Mouse (Mus musculus): ENCODE results near the gene Klc1. TPM values are rescaled to one million over a fixed set of nuclear protein-coding genes. Genes with fewer than 3 reads are reported as not detected.

Klc1 gene
- polyA plus RNA-seq, 1 experiment from 2014 or later, result 98.0 TPM

DNA sequence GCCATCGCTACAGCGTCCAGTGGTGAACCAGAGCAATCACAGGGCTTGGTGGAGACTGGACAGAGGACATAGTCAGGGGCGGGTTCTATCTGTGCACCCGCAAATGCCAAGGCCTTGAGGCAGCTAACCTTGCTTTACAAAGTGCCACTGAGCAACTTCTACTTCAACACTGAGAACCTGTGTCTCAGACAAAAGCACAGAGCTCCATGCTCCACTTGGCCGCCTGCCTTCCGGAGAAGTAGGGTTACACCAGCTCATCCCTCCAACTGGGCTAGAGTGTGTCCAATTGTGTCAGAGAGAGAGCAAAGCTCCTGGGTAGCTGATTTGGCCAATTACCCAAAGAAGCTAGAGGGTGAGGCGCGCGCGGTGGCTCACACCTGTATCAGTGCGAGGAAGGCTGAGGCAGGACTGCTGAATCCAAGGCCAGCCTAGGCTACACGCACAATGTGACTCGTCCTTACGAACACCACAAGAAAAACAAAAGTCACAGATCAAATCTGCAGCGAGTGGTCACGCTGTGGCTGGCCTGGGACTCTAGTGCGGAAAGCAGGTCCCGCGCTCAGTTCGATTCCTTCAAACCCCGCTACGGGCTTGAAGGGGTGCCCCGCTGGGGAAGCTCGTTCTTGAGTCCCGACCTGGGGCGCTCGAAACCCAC is 54.6 kb downstream of the Klc1 start:
- DNase-seq (ENCODE audit: low spot score), result peak; percentile 40
- H3K4me1 ChIP-seq, result peaks cover 53% of the 10 kb centered on the region
- 5% methylated on average over 27 of the region's 27 CpGs for WGBS

DNA sequence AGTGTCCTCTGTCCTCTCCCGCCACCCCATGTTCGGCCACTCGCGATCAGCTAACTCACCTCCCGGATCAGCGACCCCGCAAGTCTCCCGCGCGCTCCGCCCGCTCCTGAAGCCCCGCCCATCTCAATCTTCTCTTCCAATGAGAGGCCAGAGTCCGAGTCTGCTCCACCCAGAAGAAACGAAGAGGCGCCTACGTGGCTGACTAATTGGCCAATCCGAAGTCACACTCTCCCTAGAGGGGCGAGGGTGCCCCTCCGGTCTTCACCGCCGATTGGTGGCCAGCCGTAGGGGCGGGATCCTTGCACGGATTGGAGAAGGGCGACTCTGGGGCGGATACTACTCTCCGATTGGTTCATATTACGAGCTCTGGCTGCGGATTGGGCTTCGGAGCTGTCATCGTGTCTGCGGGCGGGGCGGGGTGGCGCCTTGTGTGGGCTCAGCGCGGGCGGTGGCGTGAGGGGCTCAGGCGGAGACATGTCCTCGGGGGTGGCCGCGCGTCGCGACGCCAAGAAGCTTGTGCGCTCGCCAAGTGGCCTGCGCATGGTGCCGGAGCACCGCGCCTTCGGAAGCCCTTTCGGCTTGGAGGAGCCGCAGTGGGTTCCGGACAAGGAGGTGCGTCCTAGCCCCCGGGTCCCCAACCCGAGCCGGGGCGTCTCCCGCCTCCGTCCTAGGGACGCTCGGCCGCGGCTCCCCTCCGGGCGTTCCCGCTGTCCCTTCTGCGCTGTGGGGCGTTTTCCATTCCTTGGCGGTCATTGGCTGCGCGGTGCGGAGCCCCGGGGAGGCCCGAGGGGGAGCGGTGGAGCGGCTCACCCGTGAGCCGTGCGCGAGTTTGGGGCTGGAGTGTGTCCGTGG is 55.3 kb downstream of the Klc1 start, which contains the start of the genes Xrcc3 and Zfyve21:
Xrcc3 (minus strand) TSS at position 108 of the 852 bp plus-strand sequence.
Zfyve21 (plus strand) TSS at position 405 of the 852 bp plus-strand sequence.
- under 1% methylated on average over 87 of the region's 87 CpGs for WGBS
- Histone ChIP-seq H3K9me3 (replicated peaks) (no peaks in the 10 kb centered on the region), H3K4me1 (peaks cover 57% of the 10 kb centered on the region)

More for the DNA sequence above, 54.6 kb downstream of the Klc1 start:
- Histone ChIP-seq H3K4me3 (peak overlapping the region; percentile 69), H3K27me3 (ENCODE audit: low read depth, poor library complexity, severe bottlenecking) (no peaks in the 10 kb centered on the region), H3K9me3 (replicated peaks) (no peaks in the 10 kb centered on the region), H3K27ac (peak overlapping the region; percentile 90), H3K36me3 (peaks cover 49% of the 10 kb centered on the region)

DNA sequence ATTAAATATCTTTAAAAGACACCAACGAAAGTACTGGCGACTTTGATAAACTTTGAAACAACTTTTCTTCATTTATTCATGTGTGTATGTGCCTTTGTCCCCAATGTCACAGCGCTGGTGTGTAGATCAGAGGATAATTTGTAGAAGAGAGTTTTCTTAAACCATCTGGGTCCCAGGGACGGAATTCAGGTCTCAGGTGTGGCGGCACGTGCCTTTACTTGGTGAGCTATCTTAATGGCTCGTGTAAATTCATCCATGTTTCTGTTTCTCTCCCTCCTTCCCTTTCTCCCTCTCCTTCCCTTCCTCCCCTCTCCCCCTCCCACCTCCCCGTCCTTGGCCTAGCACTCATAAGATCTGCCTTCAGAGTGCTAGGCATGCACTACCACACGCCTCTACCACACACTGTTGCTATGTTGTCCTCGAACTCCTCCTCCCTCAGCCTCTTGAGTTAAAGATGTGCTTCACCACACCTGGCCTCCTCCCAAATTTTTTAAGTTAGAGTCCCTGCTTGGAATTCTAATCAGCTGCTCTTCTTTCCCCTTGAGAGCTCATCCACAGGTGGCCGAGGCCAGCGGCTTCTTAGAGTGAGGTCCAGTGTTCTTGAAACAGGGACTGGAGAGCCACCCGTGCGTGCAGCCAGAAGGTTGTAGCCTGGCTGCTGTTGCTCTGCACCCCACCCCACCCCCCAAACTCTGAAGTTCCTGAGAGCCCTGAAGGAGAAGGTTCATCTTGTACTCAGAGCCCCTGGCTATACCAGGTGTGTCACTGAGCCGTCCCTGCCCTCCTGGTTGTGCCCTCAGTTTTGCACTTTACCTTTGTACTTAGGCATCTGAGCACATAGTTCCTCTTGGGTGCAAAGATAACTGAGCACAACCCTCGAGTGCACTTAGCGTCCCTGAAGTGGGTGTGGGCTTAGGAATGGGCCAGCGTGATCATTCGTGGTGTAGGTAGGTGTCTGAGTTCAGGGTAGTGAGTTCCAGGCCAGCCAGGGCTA is 56.4 kb downstream of the Klc1 start:
- H3K4me3 ChIP-seq, result peak overlapping the region; percentile 69
- no peaks in the 10 kb centered on the region for H3K27me3 ChIP-seq (ENCODE audit: low read depth, poor library complexity, severe bottlenecking)
- no peaks in the 10 kb centered on the region for H3K9me3 ChIP-seq (replicated peaks)
- peak; percentile 42 for DNase-seq (ENCODE audit: low spot score)
- 38% methylated on average over 19 of the region's 19 CpGs for WGBS
- peaks cover 52% of the 10 kb centered on the region for H3K4me1 ChIP-seq
- peak overlapping the region; percentile 90 for H3K27ac ChIP-seq
- peaks cover 39% of the 10 kb centered on the region for H3K36me3 ChIP-seq

More for the DNA sequence above, 55.3 kb downstream of the Klc1 start, which contains the start of the genes Xrcc3 and Zfyve21:
- no peaks in the 10 kb centered on the region for H3K27me3 ChIP-seq (ENCODE audit: low read depth, poor library complexity, severe bottlenecking)
- H3K36me3 ChIP-seq, result peaks cover 45% of the 10 kb centered on the region
- DNase-seq (ENCODE audit: low spot score), result peak; percentile 97
- peak within 1 kb of the TSS; percentile 69 for H3K4me3 ChIP-seq
- peak within 1 kb of the TSS; percentile 90 for H3K27ac ChIP-seq

DNA sequence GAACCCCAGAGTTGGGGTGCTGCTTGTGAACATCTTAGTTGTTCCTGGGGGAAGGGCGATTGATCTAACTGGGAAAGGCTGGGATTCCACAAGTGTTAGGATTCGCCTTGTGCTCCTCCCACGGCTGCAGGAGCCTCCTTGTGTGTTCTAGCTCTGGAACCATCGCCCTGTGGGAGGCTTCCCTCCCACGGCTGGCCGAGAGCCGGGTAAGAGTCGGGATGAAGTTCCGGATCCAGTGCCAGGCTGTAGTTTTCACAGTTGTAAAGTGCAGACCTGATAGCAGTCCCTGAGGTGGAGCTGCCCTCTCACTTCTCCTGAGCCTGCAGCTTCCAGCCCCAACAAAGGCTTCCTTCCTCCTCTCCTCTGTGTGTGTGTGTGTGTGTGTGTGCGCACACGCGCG is 57.9 kb downstream of the Klc1 start:
- WGBS, result 74% methylated on average over 13 of the region's 13 CpGs
- H3K36me3 ChIP-seq, result peaks cover 30% of the 10 kb centered on the region
- H3K9me3 ChIP-seq (replicated peaks), result no peaks in the 10 kb centered on the region
- no peak for DNase-seq (ENCODE audit: low spot score)
- H3K27ac ChIP-seq, result peak overlapping the region; percentile 23; the same call in 1 of the 2 replicates
- no peak overlapping the region for H3K4me3 ChIP-seq
- H3K4me1 ChIP-seq, result peaks cover 51% of the 10 kb centered on the region
- H3K27me3 ChIP-seq (ENCODE audit: low read depth, poor library complexity, severe bottlenecking), result no peaks in the 10 kb centered on the region

DNA sequence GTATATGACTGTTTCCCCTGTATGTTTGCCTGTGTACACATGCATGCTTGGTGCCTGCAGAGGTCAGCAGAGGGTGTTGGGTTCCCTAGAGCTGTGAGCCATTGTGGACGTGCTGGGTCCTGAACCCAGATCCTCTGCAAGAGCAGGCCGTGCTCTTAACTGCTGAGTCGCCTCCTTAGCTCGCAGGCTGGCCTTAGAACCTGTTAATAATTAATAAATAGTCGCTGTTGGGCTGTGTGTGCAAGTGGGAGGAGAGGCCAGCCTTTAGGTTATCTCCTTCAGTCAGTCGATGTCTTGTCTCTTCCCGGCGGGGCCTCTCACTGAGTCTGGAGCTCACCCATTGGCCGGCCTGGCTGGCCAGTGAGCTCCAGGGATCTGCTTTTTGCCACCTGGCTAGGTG is 58.3 kb downstream of the Klc1 start:
- Histone ChIP-seq H3K27ac (no peak overlapping the region), H3K27me3 (ENCODE audit: low read depth, poor library complexity, severe bottlenecking) (no peaks in the 10 kb centered on the region), H3K9me3 (replicated peaks) (no peaks in the 10 kb centered on the region), H3K4me1 (peaks cover 50% of the 10 kb centered on the region), H3K36me3 (peaks cover 29% of the 10 kb centered on the region), H3K4me3 (no peak overlapping the region)
- 84% methylated on average over 9 of the region's 9 CpGs for WGBS
- DNase-seq (ENCODE audit: low spot score), result no peak

DNA sequence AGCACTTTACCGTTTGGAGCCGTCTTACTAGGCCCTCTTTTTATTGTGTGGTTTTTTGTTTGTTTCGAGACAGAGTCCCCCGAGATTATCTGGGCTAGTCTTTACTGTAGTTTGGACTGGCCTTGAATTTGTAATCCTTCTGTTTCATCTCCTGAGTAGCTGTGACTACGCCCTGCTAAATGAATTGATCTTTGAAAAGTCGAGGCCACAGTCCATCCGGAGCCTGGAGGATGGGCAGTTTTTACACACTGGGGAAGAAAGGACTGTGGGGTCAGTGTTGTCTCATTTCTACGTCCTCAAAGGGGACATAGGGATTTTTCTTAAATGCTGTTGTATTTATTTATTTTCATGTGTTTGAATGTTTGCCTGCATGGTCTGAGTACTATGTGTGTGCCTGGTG is 59.3 kb downstream of the Klc1 start:
- DNase-seq (ENCODE audit: low spot score), result no peak
- Histone ChIP-seq H3K27ac (no peak overlapping the region), H3K36me3 (peaks cover 29% of the 10 kb centered on the region), H3K9me3 (replicated peaks) (no peaks in the 10 kb centered on the region), H3K27me3 (ENCODE audit: low read depth, poor library complexity, severe bottlenecking) (no peaks in the 10 kb centered on the region), H3K4me3 (no peak overlapping the region), H3K4me1 (peaks cover 40% of the 10 kb centered on the region)
- 96% methylated on average over 8 of the region's 8 CpGs for WGBS

DNA sequence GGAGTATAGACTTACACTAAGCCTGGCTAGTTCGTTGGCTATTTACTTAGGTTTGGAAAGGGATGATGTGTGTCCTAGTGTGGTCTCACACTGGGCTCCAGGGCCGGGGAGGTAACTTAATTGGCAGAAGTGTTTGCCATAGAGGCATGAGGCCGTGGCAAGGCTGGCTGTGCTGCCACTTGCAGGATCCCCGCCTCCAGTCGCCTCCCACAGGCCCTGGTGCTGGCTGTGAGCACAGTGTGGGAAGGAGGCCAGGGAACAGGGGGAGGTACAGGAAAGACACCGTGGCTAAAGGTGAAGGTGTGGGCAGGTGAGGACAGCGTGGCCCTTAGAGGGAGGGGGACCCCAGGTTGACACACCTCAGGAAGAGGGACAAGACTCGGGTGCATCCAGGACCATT is 61.3 kb downstream of the Klc1 start:
- no peak for DNase-seq (ENCODE audit: low spot score)
- 77% methylated on average over 8 of the region's 8 CpGs for WGBS
- no peaks in the 10 kb centered on the region for H3K27me3 ChIP-seq (ENCODE audit: low read depth, poor library complexity, severe bottlenecking)
- no peak overlapping the region for H3K27ac ChIP-seq
- no peaks in the 10 kb centered on the region for H3K9me3 ChIP-seq (replicated peaks)
- no peak overlapping the region for H3K4me3 ChIP-seq
- peaks cover 48% of the 10 kb centered on the region for H3K36me3 ChIP-seq
- peaks cover 29% of the 10 kb centered on the region for H3K4me1 ChIP-seq

DNA sequence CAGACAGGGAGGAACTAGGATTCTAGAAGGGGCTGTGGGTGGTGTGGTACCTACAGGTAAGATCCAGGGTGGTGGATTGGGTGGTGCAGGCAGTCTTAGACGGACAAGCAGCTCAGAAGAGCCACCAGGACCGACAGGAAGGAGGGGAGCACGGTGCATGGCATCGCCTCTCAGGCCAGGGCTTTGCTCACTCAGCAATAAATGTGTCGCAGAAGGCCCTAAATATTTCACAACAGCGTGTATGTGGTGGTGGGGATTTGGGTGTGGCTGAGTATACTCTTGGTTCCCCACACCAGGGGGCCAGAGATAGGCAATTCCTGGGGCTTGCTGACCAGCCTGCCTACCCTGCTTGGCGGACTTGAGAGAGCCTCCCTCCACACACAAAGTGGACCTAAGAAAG is 62.1 kb downstream of the Klc1 start:
- peaks cover 21% of the 10 kb centered on the region for H3K4me1 ChIP-seq
- WGBS, result 82% methylated on average over 7 of the region's 7 CpGs

DNA sequence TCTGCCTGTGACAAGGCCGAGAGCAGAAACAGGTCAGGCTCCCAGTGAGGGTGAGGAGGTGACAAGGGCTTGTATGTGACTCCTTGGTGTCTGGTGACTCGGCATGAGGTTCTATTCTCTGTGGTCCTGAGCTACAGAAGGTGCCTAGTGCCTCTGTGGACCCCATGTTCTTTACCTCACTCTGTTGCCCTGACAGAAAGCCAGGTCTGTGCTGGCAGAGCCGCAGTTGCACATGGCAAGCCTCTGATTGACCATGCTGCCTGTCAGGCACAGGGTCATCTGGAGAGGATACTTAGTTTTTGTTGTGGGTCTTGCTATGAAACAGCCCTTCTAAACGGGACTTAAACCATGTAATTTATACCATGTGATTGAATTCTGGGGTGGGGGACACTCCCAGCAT is 63.3 kb downstream of the Klc1 start:
- Histone ChIP-seq H3K4me1 (peaks cover 11% of the 10 kb centered on the region; the same call in 1 of the 2 replicates), H3K9me3 (replicated peaks) (no peaks in the 10 kb centered on the region), H3K27me3 (ENCODE audit: low read depth, poor library complexity, severe bottlenecking) (no peaks in the 10 kb centered on the region), H3K27ac (no peak overlapping the region), H3K4me3 (no peak overlapping the region), H3K36me3 (peaks cover 62% of the 10 kb centered on the region)
- WGBS, result 76% methylated on average over 4 of the region's 4 CpGs
- no peak for DNase-seq (ENCODE audit: low spot score)

More for the DNA sequence above, 62.1 kb downstream of the Klc1 start:
- H3K4me3 ChIP-seq, result no peak overlapping the region
- no peak overlapping the region for H3K27ac ChIP-seq
- DNase-seq (ENCODE audit: low spot score), result no peak
- peaks cover 56% of the 10 kb centered on the region for H3K36me3 ChIP-seq
- H3K9me3 ChIP-seq (replicated peaks), result no peaks in the 10 kb centered on the region
- H3K27me3 ChIP-seq (ENCODE audit: low read depth, poor library complexity, severe bottlenecking), result no peaks in the 10 kb centered on the region

DNA sequence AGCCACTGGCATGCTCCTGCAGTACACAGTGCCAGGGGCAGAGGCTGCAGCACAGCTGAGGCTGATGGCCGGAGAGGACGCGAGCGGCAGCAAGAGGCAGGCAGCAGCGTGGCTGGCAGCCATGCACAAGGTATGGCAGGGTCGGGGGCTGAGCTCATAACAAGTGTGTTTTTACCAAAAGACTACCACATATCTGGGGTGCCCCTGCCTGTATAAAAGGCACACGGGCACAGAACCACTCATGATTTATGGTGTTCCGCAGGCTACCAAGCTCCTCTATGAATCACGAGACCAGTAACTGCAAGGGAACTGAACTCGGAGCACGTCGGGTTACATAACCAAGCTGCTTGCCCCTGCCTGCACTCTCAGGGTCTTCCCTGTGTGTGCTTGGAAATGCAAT is 68.9 kb downstream of the Klc1 start:
- H3K27me3 ChIP-seq (ENCODE audit: low read depth, poor library complexity, severe bottlenecking), result no peaks in the 10 kb centered on the region
- H3K27ac ChIP-seq, result no peak overlapping the region
- H3K4me1 ChIP-seq, result no peaks in the 10 kb centered on the region
- WGBS, result 93% methylated on average over 12 of the region's 12 CpGs
- DNase-seq (ENCODE audit: low spot score), result no peak
- peaks cover 80% of the 10 kb centered on the region for H3K36me3 ChIP-seq
- H3K9me3 ChIP-seq (replicated peaks), result no peaks in the 10 kb centered on the region
- no peak overlapping the region for H3K4me3 ChIP-seq

DNA sequence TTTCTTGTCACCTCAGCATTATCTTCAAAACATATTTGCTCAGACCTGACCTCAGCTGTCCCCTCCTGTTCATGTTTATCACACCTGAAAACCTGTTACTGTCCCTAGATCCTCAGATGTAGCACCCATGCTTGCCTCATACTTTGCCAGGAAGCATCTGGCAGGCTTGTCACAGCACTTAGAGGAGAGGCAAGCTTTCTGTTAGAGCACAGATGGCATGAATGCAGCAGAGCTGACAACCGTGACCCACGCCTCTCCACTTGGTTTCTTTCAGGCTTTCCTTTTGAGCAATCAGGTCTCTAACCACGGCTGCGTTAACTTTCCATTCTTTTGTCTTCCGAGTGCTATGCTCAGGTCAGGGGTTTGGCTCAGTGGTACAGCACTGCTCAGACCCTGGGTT is 70.8 kb downstream of the Klc1 start:
- H3K9me3 ChIP-seq (replicated peaks), result no peaks in the 10 kb centered on the region
- no peaks in the 10 kb centered on the region for H3K4me1 ChIP-seq
- H3K4me3 ChIP-seq, result no peak overlapping the region
- H3K36me3 ChIP-seq, result peaks cover 80% of the 10 kb centered on the region
- 91% methylated on average over 5 of the region's 5 CpGs for WGBS
- H3K27ac ChIP-seq, result no peak overlapping the region
- H3K27me3 ChIP-seq (ENCODE audit: low read depth, poor library complexity, severe bottlenecking), result no peaks in the 10 kb centered on the region
- no peak for DNase-seq (ENCODE audit: low spot score)

DNA sequence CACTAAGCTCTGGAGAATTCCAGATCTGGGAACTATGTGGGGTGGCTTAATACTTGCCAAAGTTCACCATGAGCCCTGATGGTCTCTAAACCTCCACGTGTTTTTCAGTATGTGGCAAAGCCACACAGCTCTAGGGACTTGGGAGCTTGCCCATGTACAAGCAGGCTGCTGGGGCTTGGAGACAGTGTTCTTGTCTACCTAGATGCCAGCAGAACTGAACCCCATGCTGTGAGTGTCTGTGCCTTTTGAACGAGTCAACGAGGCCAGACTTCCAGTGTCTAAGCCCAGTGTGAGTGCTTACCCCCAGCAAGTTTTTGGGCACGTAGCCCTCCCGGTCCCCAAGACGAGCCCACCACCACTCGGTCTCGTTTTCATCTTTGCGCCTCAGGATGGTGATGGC is 71.3 kb downstream of the Klc1 start:
- H3K9me3 ChIP-seq (replicated peaks), result no peaks in the 10 kb centered on the region
- H3K36me3 ChIP-seq, result peaks cover 75% of the 10 kb centered on the region
- WGBS, result 90% methylated on average over 9 of the region's 9 CpGs
- H3K4me3 ChIP-seq, result no peak overlapping the region
- H3K27ac ChIP-seq, result no peak overlapping the region
- H3K27me3 ChIP-seq (ENCODE audit: low read depth, poor library complexity, severe bottlenecking), result no peaks in the 10 kb centered on the region
- no peaks in the 10 kb centered on the region for H3K4me1 ChIP-seq
- no peak for DNase-seq (ENCODE audit: low spot score)

Data from limb, embryonic 10.5 days (tissue).